Mouse (Mus musculus) C2C12 (cell line): ENCODE measurements around the gene Nsa2.

Experiments
- CEBPB ChIP-seq: IDR thresholded peaks from one replicate; pipeline ENCODE4 v1.6.1; 2011; ENCODE audit warnings: low read depth, mild to moderate bottlenecking, control low read depth, moderate library complexity
- MAX ChIP-seq: IDR thresholded peaks from one replicate; pipeline ENCODE4 v1.6.1; 2011; ENCODE audit warnings: mild to moderate bottlenecking, control low read depth

DNA sequence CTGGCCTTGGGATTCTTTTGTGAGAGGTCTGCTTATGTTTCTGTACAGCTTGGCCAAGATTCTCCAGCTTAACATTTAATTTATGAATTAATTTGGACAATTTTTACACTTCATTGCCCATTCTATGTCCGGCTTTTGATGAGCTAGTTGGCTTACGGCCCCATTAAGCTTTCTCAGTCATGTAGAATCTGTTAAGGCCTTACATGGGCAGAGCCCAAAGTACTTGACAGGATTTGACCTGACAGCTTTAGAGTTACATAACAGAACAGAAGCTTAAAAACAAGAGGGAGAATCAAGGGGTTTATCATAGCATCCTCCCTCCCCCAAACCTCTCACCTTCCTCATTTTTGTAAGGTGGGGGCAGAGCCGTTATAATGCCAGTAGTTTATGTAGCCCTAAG, 49.6 kb downstream of the Nsa2 start:
- TF ChIP-seq MAX (no peak), CEBPB (no peak)
